Mouse (Mus musculus): ENCODE data around the gene Aebp1.

- TF ChIP-seq POLR2A (IDR thresholded peaks at IDR 0.05; ENCODE audit: control insufficient read depth, extremely low read depth, insufficient read depth, low read length, poor library complexity) (no peak), CTCF (IDR thresholded peaks at IDR 0.05; ENCODE audit: borderline replicate concordance, control insufficient read depth, extremely low read depth, insufficient read depth, low read length, poor library complexity) (no peak)
These were observed 11.0 kb downstream of the Aebp1 start for GRCm38 (mm10) chr11:5872707-5873106.
